Mouse (Mus musculus): Measurements from ENCODE around the gene Mia.
A peak's percentile ranks its signal among the peaks of the same experiment; 100 is the strongest.

Gene Mia

DNA sequence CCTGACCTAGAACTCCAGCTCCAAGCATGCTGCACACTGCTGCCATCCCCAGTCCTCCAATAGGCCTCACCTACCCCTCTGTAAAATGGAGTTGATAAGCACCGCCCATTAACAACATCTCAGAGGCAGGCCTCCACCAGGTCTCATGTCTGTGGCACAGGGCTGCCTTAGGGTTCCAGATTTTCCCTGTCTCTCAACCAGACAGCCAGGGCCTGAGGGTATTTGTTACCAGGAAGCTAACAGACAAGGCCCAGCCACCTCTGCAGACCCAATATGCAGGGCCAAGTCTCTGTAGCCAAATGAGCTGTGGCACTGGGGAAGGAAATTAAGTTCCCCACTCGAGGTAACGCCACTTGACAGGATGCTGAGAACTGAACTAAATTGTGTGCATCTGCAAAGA lies 20.0 kb downstream of the Mia start:
- no peak for DNase-seq (ENCODE audit: low read depth, low spot score)

DNA sequence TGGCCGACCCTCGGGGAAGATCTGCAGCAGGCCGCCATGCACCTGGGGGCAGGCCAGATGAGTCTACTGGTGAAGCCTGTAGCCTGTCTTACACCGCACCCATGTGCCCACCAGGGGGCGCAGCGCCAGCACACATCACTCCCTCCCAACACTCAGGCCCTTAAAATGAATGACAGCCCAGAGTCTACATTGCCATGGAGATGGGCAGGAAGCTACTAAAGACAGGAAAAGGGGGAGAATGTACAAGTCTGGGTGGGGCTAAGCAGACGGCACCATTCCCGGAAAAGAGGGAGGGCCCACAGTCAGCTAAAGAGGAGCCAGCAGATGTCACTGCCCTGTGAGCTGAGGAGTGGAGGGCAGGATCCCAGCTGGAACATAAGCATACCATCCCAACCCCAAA lies 21.1 kb downstream of the Mia start:
- DNase-seq (ENCODE audit: low read depth, low spot score) = peak; percentile 98

DNA sequence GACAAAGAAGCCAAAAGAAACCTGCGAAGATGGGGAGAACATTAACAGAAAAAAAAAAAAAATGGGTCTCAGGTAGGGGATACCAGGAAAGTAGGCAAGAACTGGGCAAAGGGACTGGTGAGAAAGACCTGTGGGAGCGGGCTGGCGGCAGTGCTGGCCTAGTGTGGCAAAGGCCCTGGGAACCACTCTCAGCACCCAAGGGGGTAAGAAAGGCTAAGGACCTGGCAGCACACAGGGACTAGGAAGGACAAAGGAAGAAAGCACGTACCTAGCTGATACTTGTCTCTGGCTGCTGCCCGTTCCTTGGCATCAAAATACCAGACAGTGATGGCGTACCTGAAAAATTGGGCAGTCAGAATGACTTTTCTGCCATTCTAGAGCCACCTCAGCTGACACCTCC lies 21.7 kb downstream of the Mia start:
- DNase-seq (ENCODE audit: low read depth, low spot score) = no peak

DNA sequence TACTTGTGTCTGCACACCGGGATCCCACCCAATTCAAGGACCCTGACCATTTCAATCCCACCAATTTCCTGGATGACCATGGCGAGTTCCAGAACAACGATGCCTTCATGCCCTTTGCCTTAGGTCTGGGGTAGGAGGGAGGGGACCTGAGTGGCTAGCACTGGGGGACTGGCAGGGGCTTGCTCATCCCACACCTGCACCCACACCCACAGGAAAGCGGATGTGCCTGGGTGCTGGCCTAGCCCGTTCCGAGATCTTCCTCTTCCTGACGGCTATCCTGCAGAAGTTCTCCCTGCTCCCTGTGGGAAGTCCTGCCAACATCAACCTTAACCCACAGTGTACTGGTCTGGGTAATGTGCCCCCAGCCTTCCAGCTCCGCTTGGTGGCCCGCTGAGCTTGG lies 22.8 kb downstream of the Mia start:
- DNase-seq (ENCODE audit: low read depth, low spot score) = no peak

DNA sequence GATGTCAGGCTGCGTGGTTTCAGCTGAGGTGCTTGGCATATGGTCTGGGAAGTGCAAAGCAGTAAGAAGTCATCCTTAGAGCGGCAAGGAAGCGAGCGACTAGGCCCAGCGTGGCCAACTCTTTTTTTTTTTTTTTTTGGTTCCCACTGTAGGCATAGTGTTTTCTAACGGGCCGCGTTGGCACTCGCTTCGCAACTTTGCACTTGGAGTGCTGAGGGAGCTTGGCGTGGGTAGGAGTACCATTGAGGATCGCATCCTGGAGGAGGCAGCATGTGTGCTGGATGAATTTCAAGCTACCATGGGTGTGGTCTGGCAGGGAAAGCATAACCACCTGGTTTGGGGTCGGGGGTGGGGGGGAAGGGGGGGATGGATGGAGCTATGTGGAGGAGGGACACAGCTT lies 25.0 kb downstream of the Mia start:
- no peak for DNase-seq (ENCODE audit: low read depth, low spot score)

DNA sequence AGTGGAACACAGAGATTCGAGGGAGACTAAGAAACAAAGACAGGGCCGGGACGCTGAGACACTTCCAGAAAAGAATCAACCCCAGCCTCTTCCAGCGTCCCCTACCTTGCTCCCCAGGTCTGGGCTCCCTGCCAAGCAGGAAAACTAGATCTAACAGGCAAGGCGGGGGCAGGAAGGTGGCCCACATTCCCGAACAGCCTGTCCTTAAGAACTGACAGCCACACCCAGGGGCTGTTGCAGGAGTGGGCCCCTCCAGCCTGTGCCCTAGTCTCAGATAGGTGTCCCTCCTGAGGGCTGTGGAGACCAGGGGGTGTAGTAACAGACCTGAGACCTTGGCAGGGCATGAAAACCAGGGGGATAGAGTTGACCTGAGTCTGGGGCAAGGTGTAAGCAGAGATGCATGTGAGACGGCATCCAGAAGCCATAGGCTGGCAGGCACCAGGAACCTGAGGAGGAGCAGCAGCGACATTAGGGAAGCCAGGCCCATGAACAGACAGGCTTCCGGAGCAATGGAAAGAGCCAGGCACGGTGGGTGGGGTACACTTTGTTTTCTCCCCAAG lies 27.7 kb downstream of the Mia start, which contains the start of gene Cyp2t4:
Cyp2t4 (plus strand) TSS at position 510 of the 560 bp plus-strand sequence.
- no peak for DNase-seq (ENCODE audit: low read depth, low spot score)

DNA sequence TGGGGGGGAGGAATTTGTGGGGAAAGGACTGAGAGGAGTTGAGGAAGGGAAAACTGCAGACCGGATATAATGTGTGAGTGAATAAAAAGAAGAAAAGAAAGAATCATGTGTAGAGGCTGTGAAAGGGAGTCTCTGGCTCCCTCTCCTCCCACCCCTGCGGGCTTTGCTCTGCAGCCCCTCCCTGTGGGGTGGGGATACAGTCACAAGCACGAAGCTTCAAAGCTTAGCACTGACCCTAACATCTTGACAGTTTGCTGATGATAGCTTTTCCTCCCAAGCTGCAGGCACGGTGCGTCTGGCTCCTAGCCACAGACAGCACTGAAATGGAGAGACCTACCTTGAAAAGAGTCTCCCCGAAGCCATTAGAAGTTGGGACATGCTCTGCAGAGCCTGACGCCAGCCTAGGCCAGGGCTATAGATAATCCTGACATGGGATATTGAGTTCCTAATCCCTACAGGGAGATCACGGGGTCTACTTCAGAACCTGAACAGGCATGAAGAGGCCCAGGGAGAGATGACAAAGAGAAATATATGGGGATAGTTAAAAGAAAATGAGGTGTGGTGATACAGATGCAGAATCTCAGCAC lies 44.5 kb downstream of the Mia start:
- no peak for DNase-seq (ENCODE audit: low read depth, low spot score)

DNA sequence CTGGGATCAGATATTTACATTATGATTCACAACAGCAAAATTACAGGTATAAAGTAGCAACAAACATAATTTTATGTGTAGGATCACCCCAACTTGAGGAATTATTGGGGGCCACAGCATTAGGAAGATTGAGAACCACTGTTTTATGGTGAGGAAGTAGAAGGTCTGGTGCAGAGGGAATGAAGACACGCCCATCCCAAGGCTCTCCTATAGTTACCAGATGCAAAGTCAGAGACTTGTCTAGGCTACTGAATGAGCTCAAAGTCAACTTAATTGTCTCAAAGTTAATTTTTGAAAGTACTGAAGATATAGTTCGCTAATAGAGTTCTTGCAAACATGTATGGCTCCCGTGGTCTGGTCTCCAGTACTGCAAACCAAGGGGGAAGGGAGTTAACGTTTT lies 47.2 kb downstream of the Mia start:
- no peak for DNase-seq (ENCODE audit: low read depth, low spot score)

DNA sequence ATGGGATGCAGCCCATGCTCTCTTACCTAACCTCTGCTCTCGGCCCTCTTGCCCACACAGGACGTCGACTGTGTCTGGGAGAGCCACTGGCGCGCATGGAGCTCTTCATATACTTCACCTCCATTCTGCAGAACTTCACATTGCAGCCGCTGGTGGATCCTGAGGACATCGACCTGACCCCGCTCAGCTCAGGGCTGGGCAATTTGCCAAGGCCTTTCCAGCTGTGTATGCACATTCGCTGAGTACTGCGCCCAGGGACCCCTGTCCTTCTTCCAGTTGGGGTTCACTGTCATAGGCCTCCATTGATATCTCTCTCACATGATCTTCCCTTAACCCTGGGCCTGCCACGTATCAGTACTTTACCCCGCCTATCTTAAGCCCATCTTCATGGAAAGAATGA lies 47.8 kb downstream of the Mia start:
- no peak for DNase-seq (ENCODE audit: low read depth, low spot score)

DNA sequence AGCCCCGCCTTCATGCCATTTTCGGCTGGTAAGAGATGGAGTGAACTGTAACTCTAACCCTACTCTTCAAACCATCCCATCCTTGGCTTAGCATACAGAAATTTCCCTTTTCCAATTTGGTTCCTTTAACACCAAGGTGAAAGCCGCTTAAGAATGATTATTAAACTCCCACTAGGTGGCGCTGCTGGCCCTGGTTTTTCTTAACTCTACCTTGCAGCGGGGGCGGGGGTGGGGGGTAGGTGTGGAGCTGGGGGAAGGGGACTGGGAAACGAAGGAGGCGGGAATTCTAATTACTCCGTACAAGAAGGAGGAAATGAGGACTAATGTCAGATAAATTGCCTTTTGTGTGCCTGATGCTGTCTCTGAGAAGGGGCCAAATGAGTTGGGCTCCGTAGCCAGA lies 48.4 kb downstream of the Mia start:
- peak; percentile 83 for DNase-seq (ENCODE audit: low read depth, low spot score)

DNA sequence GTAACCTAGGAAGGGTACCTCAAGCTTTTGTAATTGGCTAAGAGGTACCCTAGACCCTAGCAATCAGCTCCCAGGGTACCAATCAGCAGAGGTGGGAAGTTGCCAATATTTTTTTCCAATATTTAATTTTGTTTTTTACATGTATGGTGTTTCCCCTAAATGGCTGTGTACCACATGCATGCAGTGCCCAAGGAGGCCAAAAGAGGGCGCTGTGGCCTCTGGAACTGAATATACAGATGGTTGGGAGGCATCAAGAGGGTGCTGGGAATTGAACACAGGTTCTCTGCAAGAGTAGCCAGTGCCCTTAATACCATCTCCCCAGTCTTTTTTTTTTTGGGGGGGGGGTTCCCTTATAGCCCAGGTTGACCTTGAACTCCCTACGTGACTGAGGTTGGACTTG lies 49.6 kb downstream of the Mia start:
- peak; percentile 35 for DNase-seq (ENCODE audit: low read depth, low spot score)

DNA sequence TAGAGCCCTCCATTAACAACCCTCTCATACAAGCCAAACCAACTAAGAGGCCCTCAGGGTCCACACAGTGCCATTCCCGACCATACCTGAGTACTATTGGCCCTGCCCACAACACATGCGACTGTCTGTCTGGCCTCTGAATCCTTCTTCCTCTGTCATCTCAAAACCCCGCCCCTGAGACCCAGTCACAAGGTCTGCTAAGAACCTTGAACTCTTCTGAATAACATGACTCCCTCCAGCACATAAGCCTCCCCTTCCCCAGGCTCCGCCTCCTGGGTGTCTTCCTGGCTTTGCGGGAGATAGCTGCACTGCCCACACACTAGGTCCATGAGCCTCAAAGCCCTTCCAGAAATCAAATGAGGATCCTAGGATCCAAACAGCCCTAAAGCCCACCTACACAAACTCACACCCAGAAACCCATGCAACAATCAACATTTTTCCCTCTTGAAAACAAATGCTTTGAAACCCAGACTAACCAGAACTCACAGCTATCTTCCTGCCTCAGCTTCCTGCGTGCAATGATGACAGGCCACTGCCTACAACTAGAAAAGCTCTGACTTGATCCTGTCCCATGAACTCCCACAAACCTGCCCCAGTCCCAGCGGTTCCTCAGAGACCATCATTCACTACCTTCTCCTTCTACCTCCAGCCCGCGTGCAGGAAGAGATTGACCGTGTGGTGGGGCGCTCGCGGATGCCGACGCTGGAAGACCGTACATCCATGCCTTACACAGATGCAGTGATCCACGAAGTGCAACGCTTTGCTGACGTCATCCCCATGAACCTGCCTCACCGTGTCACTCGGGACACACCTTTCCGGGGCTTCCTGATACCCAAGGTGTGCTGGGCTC lies 50.2 kb downstream of the Mia start:
- peak; percentile 55 for DNase-seq (ENCODE audit: low read depth, low spot score)

DNA sequence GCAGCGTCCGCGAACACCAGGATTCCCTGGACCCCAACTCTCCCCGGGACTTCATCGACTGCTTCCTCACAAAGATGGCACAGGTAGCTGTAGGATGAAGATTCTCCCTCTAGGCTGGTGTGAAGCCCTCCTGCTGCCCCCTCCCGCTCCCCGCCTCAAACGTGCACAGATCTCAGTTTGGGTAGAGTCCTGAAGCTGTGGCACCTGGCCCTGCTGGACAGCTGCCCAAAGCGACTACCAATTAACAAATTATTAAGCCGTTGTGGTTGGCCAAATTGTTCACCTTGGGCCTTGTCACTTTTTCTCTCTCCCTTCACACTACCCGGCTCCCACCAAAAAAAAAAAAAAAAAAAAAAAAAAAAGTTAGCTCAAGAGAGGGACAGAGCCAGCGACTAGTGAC lies 51.1 kb downstream of the Mia start:
- no peak for DNase-seq (ENCODE audit: low read depth, low spot score)
